Mouse (Mus musculus) heart, adult 11 months (tissue): ENCODE data around the gene Zc3h12c.
"Not testable (repeated sequence)": the region's sequence is repeated elsewhere in the genome, so short reads cannot be mapped to it uniquely, and the experiment has no call there.

Experiments used
- DNase-seq: peaks from one replicate; pipeline ENCODE4 v3.0.0; 2022

The Zc3h12c gene

DNA sequence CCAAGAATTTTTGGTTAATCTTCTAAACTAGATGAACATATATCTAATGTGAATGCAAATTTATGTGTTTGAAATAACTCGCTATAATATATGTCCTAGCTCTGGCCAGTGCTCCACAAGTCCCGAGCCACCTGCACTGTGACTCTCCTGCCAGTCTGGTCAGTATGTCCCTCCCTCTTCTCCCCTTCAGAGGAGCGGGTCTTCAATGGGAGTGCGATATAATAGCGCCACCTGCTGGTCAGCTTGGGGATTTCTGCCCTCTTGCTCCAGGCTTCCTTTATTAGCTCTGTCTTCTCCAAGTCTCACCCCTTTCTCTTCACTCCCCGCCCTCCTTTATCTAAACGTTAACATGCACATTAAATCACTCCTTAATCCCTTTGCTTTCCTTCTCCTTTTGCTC, 69.8 kb downstream of the Zc3h12c start:
- peak; percentile 97 for DNase-seq

DNA sequence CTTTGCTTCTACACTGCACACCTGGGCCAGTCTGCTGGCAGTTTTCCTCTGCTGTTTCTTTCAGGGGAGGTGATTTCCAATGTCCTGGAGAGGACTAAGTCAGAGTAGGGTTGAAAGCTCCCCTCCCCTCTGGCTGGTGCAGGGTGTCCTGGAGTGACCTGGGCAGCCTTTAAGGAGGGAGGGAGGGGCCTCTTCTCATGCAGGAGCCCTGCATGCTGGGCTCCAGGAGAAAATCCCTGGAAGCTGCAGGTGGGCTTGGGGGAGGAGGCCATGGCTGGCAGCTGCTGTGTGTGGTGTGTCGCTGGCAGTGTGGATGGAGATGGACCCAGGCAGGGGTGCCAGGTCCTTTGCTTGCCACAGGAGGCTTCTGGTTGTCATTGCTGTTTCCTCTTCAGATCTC, 71.0 kb downstream of the Zc3h12c start:
- peak; percentile 87 for DNase-seq

DNA sequence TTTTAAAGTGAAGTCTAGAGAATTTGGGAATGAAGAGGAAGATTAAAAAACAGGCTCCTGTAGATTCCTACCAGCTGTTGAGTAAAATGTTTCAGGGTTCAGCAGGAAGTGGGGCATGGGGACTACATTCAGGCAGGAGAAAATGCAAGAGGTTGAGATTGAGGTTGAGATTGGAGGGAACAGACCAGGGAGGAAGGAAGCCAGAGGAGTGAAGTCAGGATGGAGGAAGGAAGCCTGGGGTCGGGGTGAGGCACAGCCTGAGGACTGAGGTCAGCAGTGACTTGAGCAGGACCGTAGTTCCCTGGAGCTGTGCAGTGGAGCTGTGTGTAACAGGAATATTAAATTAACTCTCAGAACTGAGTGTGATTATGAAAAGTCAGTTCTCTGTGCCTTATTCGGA, 72.7 kb downstream of the Zc3h12c start:
- DNase-seq = peak; percentile 91

DNA sequence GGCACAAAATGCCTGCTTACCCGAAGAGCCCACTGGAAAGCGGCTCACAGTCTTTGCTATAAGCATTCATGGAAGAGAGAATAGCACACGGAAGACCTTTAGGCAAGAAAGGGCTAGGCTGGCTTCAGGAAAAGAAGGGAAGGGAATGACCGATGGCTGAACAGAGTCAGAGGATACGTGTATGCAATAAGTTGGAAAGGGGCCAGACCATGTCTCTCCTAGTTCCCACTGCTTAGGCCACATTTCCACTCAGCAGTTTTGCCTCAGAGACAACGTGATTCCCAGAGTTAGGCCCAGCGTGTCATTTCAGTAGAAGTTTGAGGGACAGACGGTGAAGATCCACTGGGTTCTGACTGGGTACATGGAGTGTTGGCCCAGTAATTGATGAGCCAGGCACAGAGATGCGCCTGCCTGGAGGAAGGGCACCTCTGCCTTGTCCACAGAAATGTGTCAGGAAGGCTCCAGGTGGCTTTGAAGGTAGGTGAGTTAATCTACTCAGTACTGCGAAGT, 73.8 kb downstream of the Zc3h12c start:
- DNase-seq = peak; percentile 88

DNA sequence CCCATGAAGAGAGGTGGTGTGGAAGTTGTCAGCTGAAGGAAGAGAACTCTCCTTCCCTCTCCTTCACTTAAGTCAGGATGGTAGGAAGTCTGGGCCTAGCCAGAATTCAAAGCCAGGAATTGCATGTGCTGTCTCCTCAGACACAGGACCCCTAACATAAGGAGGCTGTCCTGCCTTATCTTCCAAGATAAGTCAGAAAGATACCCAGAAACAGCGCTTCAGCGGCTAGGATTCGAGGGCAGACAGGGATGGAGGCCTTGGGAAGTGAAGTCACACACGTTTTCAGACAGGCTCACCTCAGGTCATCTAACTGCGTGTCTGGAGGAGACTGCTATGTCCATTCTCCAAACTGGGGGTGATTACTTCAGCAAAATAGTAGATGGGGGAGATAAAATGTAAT, 74.4 kb downstream of the Zc3h12c start:
- DNase-seq = peak; percentile 63

DNA sequence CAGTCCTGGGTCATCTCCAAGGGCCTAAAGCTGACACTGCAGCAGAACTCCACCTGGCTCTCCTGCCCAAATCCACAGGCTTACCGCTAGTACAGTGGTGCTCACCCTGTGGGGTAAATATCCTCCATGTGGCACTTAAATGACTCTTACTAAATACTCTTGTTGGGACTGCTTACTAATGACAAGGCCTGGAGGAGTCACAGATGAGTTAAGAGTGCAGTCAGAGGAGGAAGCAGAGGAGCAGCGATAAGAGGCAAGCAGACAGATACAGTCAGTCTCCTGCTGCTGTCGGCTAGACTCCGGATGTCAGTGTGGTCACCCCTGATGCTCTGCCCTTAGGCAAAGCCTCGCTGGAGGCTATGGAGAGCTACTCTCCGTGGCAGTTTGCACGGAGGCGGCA, 75.3 kb downstream of the Zc3h12c start:
- DNase-seq = no peak

DNA sequence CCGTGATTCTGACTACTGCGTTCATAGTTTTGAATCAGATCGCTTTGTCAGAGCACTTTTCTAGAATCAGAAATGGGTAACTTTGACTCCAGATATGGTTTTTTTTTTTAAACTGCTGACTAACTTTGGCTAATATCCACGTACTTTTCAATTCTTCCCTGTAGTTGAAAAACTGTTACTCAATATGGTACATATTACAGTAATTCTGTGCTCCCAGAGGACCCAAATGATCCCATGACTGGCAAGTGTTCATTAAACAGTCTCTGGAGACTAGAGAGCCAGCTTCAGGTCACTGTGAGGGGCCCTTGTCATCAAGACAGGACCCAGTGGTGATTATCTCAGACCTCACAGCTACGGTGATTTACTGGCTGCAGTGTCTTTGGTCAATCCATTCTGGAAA, 76.1 kb downstream of the Zc3h12c start:
- DNase-seq = no peak

DNA sequence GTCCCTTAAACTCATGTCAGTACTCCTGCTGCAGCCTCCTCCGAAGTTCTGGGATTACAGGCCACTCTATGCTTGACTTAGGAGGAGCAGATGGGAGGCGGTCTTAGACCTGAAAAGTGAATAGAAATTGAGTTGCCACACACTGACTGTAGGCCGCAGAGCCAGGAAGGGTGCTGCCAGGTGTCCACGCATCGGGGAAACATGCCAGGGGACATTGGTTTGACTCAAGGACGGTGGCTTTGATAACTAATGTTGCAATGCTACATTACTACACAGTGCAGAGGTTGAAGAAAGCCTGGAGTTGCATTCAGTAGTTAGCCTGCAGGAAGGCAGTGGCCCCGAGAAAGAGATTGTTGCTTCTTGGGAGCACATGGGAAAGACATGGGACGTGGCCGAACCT, 76.6 kb downstream of the Zc3h12c start:
- DNase-seq = peak; percentile 90

DNA sequence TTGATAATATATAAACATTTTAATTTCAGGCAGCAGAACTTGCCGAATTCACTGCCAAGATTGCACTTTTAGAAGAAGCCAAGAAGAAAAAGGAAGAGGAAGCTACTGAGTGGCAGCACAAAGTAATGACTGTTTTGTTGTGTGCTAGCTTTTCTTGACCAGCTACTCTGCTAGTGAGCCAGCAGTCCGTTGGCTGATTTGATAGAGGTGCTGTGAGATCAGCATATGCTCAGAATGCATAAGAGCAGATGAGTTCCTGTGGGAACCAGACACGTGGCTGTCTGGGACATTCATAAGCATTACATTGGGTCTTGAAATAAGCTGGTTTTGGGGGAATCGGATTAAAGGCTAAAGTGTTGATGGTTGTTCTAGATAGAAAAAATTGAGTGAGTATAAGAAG, 86.0 kb downstream of the Zc3h12c start:
- no peak for DNase-seq

DNA sequence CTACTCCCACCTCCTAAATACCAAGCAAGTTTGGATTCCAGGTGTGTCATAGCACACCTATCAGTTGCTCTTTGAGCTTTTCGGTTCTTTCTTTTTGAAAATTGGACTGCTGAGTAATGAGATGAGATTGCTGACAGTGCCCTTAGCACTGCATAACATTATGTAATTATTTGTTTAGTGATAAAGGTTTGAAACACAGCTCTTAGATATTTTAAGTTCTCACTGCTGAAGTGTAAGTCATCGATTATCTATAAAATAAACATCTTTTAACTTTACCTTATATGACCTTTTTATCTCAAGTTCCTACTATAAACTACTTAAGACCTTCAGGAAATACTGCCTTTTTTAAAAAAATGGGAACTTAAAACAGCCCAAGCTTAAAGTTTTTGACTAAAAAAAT, 86.4 kb downstream of the Zc3h12c start:
- DNase-seq = no peak

DNA sequence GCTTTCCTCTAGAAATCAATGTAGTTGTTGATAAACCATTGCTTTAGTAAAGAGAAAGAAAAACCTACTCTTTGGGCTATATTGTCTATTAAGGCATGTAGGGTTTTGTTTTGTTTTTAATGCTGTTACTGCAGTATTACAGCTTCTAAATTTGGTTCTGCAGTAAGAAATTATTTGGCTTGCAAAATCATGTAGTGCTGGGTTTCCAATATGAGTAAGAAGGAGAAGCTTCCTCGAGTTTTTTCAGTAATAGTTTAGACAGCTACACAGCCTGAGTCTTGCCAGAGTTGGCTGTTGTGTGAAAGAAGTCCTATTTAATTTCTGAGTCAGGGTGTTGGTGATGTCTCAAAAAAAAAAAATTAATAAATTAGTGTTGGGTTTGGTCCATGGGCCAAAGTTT, 90.7 kb downstream of the Zc3h12c start:
- no peak for DNase-seq

DNA sequence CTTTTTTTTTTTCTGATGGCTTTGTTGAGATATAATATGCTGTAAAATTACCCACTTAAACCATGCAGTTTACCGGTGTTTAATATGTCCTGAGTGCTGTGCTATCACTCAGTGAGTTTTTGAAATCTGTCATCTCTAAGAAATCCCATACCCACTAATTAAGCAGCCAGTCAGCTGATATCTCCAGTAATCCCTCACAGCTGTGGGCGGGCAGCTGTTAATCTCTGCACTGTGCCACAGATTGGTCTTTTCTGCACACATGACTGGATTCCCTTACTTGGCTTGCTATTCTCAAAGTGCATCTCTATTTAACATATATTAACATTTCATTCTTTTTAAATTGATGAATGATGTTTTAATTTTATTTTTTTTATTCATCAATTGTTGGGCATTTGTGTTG, 92.3 kb downstream of the Zc3h12c start:
- no peak for DNase-seq

DNA sequence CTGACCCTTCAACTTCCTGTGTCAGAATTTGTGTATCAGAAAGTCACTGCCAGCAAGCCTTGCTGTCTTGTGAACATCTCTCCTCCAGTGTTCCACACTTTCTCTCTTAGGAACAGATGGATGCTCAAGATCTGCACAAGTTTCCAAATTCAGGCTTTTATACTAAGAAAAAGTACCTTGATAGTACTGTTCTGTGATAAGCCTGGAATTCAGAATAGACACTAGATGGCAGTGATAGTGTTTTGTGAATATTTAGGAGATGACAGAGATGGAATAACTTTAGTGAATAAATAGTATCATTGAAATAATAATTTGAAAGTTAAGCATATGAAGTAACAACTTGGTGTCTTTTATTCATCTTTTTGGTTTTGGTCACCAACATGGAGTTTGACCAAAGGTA, 96.2 kb downstream of the Zc3h12c start:
- DNase-seq = no peak

DNA sequence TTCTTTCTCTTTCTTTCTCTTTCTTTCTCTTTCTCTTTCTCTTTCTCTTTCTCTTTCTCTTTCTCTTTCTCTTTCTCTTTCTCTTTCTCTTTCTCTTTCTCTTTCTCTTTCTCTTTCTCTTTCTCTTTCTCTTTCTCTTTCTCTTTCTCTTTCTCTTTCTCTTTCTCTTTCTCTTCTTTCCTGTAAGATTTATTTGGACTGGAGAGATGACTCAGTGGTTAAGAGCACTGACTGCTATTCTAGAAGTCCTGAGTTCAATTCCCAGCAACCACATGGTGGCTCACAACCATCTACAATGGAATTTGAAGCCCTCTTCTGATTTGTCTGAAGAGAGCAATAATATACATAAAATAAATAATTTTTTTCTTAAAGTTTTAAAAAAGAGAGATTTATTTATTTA, 97.0 kb downstream of the Zc3h12c start:
- DNase-seq = not testable (repeated sequence)

DNA sequence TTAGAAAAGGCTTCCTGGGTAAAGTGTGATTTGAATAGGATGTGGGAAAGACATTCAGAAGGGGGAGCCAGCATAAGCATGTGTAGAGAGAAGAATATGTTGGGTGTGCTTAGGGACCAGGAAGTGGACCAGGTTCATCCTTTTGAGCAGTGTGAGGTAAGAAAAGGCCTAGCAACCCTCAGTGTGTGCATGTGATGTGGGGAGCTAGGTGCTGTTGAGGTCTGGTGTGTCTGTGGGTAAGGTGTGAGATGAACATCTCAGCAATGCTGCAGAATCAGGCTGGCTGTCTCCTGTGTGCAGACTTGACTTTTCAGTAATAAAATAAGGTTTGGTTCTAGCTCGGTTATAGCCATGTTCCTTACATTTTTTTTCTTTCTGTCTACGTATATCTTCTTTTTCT, 98.3 kb downstream of the Zc3h12c start:
- DNase-seq = no peak
